Mouse (Mus musculus): Measurements from ENCODE around the gene Naa25.

Gene Naa25

DNA sequence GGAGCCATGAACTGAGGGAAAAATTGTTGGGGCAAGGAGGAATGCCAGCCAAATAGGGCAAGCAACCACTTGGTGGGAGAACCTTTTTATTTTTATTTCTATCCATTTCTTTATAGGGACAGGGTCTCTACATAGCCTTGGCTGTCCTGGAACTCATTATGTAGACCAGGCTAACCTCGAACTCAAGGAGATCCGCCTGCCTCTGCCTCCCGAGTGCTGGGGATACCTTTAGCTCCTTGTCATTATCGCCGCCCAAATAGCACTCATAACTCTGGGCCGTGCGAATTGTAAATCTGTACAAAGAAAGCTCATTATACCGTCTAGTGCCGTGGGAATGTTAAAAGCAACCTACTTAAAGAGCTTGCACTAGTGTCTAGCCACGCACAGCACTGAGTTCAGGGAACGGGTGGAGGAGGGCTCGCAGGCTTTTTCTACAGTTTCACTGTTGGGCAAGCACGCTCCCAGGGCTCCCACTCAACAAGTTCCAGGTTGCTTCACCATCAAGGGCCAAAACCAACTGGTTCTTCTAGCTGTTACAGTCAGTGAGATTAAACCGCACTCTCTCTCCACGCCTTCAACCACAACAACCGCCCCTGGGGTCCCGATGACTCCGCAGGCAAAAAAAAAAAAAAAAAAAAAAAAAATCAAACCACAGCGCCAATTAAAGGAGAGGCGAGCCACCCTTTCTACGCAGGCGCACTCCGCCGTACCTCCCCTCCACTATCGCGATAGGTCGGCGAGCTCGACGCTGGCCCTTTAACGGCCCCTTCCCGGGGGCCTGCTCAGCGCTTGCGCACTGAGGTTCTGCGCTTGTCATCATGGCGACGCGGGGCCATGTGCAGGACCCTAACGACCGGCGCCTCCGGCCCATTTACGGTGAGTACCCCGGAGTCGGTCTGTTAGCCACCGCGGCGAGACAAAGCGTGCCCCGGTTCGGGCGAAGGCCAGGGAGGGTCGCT, at the start of gene Naa25:
Gene Naa25, plus strand, starts transcription at position 750 of the 959 bp plus-strand sequence.
- peak; percentile 98 for DNase-seq

DNA sequence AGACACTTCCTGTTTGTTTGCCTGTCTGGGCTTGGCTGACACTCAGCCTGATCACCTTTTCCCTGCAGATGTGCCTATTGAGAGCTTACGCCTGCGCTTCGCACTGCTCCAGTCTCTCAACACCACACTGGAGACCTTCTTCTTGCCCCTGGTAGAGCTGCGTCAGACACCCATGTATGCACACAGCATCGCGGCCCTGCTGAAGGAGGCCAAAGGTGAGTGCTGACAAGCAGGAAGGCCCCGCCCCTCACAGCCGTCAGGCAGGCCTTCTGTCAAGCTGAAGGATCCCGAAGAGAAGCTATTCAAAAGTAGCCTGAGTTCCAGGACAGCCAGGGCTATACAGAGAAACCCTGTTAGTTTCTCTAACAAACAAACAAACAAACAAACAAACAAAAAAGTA, 38.5 kb upstream of the Naa25 start:
- peak in 1 of 2 experiments; percentile 14 for DNase-seq

- no peak for DNase-seq
Observed at GRCm38 (mm10) chr5:121361696-121362095, 36.0 kb upstream of the Naa25 start.

DNA sequence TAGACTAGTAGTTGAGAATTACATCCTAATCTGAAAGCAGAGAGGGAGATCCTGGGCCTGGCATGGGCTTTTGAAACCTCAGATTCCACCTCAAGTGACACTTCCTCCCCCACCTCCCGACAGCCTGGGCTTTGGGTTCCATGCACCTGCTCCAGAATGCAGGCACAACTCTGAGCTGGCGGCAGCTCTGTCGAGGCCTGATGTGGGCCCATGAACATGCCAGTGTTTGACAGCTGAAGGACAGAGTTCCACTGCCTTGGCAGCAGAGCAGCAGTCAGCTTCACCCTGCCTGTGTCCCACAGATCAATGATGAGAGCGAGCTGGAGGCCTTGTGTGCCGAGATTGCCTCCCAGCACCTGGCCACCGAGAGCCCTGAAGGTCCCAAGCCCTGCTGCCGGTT, 34.3 kb upstream of the Naa25 start:
- no peak for DNase-seq

GRCm38 (mm10) chr5:121366449-121367225, 31.1 kb upstream of the Naa25 start:
- no peak for DNase-seq

GRCm38 (mm10) chr5:121367255-121367654, 30.5 kb upstream of the Naa25 start:
- DNase-seq, result no peak

- no peak for DNase-seq
Observed at GRCm38 (mm10) chr5:121371712-121372111, 26.0 kb upstream of the Naa25 start.

GRCm38 (mm10) chr5:121374790-121375189, 22.9 kb upstream of the Naa25 start:
- DNase-seq, result no peak

GRCm38 (mm10) chr5:121376972-121377371, 20.8 kb upstream of the Naa25 start:
- DNase-seq, result peak; percentile 69 to 77

DNA sequence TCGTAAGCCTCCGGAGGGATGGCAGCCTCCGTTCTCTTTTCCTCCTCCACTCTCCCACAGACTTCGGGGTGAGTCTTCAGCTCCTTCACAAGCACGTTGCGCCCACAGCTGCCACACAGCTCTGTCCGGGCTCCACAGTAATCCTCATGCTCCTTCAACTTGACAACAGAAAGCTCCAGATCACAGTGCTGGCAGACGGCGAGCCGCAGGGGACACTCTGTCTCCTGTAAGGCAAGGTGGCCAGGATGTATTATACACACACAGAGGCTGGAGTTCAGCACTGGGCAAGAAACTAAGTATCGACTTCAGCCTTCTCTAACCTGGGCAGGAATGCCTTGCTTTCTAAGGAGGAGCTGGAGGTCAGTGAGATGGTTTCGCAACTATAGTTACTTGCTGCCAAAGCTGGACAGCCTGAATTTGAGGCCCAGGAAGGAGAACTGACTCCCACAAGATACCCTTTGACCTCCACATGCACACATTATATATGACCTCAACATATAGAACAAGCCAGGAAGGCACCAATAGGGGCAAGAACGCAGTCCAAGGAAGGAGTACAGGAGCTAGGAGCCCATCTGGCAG, 19.0 kb upstream of the Naa25 start:
- no peak for DNase-seq

DNA sequence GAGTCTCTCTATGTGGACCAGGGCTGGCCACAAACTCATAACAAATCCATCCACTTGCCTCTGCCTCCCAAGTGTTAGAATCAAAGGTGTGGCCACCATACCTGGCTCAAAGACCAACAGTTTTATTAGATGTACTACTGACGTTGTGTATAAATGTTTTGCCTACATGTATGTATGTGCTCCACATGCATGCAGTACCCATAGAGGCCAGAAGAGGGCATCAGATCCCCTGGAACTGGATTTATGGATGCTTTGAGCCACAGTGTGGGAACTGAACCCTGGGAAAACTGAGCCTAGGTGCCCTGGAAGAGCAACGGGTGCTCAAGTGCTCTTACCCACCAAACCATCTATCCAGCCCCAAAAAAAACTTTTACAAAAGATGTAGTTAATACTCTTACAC, 17.0 kb upstream of the Naa25 start:
- DNase-seq, result peak; percentile 25 to 30

GRCm38 (mm10) chr5:121383857-121384756, 13.6 kb upstream of the Naa25 start:
- DNase-seq, result no peak

DNA sequence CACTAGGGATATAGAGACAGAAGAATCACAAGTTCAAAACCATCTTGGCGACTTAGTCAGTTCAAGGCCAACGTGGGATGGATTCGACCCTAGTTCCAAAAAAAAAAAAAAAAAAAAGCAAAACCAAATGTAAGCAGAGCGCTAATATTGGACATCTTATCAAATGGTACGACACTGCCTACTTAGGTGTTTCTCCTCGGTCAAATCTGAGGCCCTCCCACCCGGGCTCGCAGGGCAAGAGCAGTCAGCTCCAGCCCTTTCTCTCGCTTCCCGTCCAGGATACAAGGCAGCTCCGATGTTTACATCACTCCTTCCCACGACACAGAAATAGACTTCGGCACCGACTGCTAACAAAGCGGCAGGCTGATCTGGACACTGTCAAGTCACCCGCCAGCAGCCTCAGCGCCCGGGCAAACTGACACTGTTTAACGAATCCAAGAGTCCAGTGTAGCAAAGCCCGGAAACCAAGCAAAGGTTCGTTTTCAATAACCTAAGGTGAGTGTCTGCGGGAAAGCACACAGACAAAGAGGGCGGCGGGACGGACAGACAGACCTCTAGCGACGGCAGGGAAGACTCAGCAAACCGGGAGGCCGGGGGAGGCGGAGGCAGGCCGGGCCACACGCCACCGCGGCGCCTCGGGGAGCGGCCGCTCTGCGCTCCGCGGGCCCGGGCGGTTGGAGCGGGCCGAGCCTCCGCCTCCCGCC, 12.8 kb upstream of the Naa25 start:
- DNase-seq, result peak; percentile 64 to 80

- DNase-seq, result peak; percentile 95 to 98
Observed at GRCm38 (mm10) chr5:121385461-121386119, 12.1 kb upstream of the Naa25 start, which contains the start of gene Trafd1. Trafd1 (minus strand) TSS chr5:121385632.

DNA sequence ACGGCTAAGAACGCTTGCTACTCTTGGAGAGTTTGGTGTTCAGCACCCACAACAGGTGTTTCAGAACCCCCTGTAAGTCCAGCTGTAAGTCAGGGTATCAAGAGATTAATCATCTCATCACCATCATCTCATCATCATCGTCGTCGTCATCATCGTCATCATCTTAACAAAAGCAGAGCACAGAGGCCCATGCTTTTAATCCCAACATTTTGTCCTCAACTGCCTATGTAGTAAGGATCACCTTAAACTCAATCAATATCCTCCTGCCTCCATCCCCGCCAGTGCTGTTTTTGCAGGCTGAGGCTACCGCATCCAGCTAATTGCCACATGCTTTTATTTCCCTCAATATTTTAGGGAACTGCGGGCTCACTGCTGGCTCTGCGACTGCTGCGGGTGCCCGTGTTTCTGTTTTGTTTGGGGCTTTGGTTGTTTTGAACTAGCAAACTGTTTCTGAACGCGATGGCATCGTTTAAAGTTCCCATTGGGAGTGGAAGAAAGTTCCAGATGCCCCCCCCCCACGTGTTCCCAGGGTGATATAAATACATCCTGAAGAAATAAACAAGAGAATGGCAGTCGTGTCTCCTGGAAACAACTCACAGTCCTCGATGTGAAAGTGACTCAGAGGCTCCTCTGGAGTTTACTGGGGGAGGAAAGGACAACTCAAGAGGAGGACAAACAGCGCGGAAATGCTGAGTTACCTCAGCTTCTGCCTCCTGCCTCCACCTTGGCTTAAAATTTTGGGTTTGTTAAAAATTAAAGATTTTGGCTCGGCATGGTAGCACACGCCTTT, 11.4 kb upstream of the Naa25 start:
- no peak for DNase-seq

DNA sequence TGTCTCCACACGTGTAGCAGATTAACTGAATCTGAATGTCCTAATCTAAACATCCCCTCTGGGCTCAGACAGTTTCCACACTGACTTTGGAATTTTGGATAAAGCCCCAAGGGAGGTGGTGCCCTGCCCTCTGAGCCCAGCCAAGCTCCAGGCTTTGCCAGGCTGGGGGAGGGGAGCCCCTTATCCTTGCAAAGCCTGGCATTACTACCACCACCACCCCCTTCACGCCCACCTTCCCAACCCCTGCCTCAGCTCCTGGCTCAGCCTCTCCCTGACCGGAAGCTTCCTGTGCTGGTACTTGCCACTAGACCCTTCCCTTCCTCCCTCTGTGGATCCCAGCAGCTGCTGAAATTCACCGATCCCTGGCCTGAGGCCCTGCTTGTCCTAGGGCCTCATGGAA, 10.6 kb upstream of the Naa25 start:
- no peak for DNase-seq

GRCm38 (mm10) chr5:121389106-121389505, 8.6 kb upstream of the Naa25 start:
- no peak for DNase-seq

DNA sequence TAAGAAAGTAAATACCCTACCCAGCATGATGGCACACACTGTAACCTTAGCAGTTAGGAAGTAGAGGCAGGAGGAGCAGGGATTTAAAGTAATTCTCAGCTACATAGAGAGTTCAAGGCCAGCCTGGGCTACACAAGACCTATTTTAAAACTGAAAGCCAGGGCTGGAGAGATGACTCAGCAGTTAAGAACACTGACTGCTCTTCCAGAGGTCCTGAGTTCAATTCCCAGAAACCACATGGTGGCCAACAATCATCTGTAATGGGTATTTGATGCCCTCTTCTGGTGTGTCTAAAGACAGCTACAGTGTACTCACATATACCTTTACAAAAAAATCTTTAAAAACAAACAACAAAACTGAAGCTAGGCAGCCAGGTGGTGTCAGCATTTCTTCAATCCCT, 8.0 kb upstream of the Naa25 start:
- DNase-seq, result no peak

DNA sequence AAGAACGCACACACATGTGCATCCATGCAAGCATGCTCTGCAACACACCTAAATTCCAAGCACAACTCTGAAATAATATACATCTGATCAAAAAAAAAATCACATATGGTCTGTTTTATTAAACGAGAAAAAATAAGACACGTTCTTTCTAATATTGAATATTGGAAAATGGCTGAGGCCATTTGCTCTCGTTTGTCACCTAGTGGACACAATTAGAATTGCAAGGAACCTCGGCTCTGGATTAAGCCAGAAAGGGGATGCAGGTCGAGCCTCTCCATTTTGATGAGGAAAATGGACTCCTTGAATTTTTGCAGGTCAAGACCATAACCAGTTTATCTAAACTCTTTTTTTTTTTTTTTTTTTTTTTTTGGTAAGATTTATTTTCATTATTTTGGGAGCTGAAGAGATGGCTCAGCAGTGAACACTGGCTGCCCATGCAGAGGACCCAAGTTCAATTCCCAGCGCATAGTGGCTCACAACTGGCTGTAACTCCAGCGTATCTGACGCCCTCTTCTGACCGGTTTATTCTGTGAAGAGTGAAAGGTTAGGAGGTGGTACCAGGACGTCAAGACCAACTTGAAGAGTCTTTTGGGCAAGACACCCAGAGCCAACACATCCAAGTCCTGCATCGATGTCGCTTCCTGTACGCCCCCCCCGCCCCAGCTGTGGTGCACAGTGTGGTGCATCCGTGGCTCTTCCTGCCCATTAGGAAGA, 4.9 kb upstream of the Naa25 start:
- peak; percentile 36 to 48 for DNase-seq

Measured in kidney, postnatal 4 days (tissue).